Mouse (Mus musculus): ENCODE results near the gene Nxn. TPM values are rescaled to one million over a fixed set of nuclear protein-coding genes. Genes with fewer than 3 reads are reported as not detected.

Gene Nxn
- polyA plus RNA-seq, 1 experiment from 2014 or later, result 32.2 TPM

- Histone ChIP-seq H3K4me2 (peak overlapping the region; percentile 95), H3K4me1 (replicated peaks) (peaks cover 17% of the 10 kb centered on the region), H3K36me3 (peaks cover 44% of the 10 kb centered on the region), H3K4me3 (peak overlapping the region; percentile 82), H3K9me3 (replicated peaks) (no peaks in the 10 kb centered on the region), H3K27me3 (replicated peaks) (no peaks in the 10 kb centered on the region), H3K9ac (peak overlapping the region; percentile 90), H3K27ac (ENCODE audit: poor library complexity, severe bottlenecking) (peak overlapping the region; percentile 52)
- ATAC-seq (ENCODE audit: insufficient number of reproducible peaks, low FRiP score), result peak; percentile 54; the same call in 1 of the 2 replicates
- WGBS, result 2% methylated on average over 34 of the region's 34 CpGs
These were observed 155.0 kb downstream of the Nxn start for GRCm38 (mm10) chr11:76243811-76244546.

- peaks cover 43% of the 10 kb centered on the region for H3K36me3 ChIP-seq
- H3K4me2 ChIP-seq, result peak within 1 kb of the TSS; percentile 95
- H3K4me3 ChIP-seq, result peak within 1 kb of the TSS; percentile 82
- H3K4me1 ChIP-seq (replicated peaks), result peaks cover 17% of the 10 kb centered on the region
- ATAC-seq (ENCODE audit: insufficient number of reproducible peaks, low FRiP score), result peak; percentile 87
- peak within 1 kb of the TSS; percentile 71 for H3K27ac ChIP-seq (ENCODE audit: poor library complexity, severe bottlenecking)
- peak within 1 kb of the TSS; percentile 90 for H3K9ac ChIP-seq
- no peaks in the 10 kb centered on the region for H3K9me3 ChIP-seq (replicated peaks)
- under 1% methylated on average over 61 of the region's 61 CpGs for WGBS
- H3K27me3 ChIP-seq (replicated peaks), result no peaks in the 10 kb centered on the region
These were observed 155.8 kb downstream of the Nxn start, which contains the start of the genes Mrm3 and Glod4 for GRCm38 (mm10) chr11:76242901-76243810. Gene Mrm3 (plus strand): TSS chr11:76243715. Gene Glod4 (minus strand): TSS chr11:76243725.

- Histone ChIP-seq H3K27ac (ENCODE audit: poor library complexity, severe bottlenecking) (no peak overlapping the region), H3K27me3 (replicated peaks) (no peaks in the 10 kb centered on the region), H3K9ac (no peak overlapping the region), H3K9me3 (replicated peaks) (no peaks in the 10 kb centered on the region), H3K36me3 (peaks cover 53% of the 10 kb centered on the region), H3K4me3 (no peak overlapping the region), H3K4me1 (replicated peaks) (peaks cover 12% of the 10 kb centered on the region), H3K4me2 (no peak overlapping the region)
- 92% methylated on average over 2 of the region's 2 CpGs for WGBS
- ATAC-seq (ENCODE audit: insufficient number of reproducible peaks, low FRiP score), result no peak
These were observed 159.2 kb downstream of the Nxn start for GRCm38 (mm10) chr11:76239750-76240149.

DNA sequence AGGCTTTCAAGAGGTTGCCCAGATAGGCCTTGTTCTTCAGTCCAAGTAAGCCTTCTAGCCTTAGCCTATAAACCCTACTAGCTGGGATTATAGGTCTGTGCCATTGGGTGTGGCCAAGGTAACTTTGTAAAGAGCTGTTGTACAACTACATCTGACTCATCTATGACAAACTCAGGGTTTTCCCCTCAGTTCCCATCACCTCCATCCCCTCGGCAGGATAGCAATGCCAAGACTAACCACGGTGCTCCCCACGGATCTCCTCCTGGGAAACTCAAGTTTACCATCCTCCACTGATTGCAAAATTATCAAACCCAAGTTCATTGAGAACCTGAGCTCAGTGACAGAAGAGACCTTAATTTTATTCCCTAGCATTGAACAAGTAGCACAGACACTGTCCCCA, 162.8 kb downstream of the Nxn start:
- H3K4me3 ChIP-seq, result no peak overlapping the region
- H3K9me3 ChIP-seq (replicated peaks), result no peaks in the 10 kb centered on the region
- no peaks in the 10 kb centered on the region for H3K4me1 ChIP-seq (replicated peaks)
- H3K27me3 ChIP-seq (replicated peaks), result no peaks in the 10 kb centered on the region
- H3K27ac ChIP-seq (ENCODE audit: poor library complexity, severe bottlenecking), result no peak overlapping the region
- no peak overlapping the region for H3K9ac ChIP-seq
- WGBS, result 88% methylated on average over 3 of the region's 3 CpGs
- no peak for ATAC-seq (ENCODE audit: insufficient number of reproducible peaks, low FRiP score)
- H3K36me3 ChIP-seq, result peaks cover 79% of the 10 kb centered on the region
- no peak overlapping the region for H3K4me2 ChIP-seq

DNA sequence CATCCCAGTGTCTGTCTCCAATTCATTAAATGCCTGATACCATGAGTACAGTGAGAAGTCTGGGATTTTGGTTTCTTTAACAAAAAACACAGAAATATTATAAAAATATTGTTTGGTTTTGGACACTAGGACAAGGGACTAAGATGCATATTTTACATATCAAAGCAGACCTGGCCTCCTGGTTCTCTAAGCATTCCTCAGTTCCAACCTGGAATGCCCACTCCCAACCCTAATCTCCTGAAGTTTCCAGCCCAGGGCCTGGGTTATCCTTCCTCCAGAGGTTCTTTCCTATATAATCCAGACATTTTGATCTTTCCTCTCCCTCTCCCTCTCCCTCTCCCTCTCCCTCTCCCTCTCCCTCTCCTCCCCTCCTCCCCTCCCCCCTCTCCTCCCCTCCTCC, 173.9 kb downstream of the Nxn start:
- Histone ChIP-seq H3K9ac (no peak overlapping the region), H3K36me3 (peaks cover 51% of the 10 kb centered on the region), H3K27ac (ENCODE audit: poor library complexity, severe bottlenecking) (no peak overlapping the region), H3K4me1 (replicated peaks) (0 out of 2 replicates have a peak, but pooled peaks cover 2% of the 10 kb centered on the region), H3K4me3 (no peak overlapping the region), H3K9me3 (replicated peaks) (no peaks in the 10 kb centered on the region), H3K27me3 (replicated peaks) (no peaks in the 10 kb centered on the region), H3K4me2 (no peak overlapping the region)
- no peak for ATAC-seq (ENCODE audit: insufficient number of reproducible peaks, low FRiP score)

GRCm38 (mm10) chr11:76224631-76225030, 174.3 kb downstream of the Nxn start:
- ATAC-seq (ENCODE audit: insufficient number of reproducible peaks, low FRiP score), result no peak

GRCm38 (mm10) chr11:76217390-76217800, 181.5 kb downstream of the Nxn start, which contains the start of the genes Dbil5 and Gemin4:
Gene Dbil5 (plus strand): TSS chr11:76217608.
Gene Gemin4 (minus strand): TSS chr11:76217664.
- no peaks in the 10 kb centered on the region for H3K9me3 ChIP-seq (replicated peaks)
- peaks cover 41% of the 10 kb centered on the region for H3K36me3 ChIP-seq
- H3K4me1 ChIP-seq (replicated peaks), result peaks cover 7% of the 10 kb centered on the region; the same call in 1 of the 2 replicates
- peak within 1 kb of the TSS; percentile 95 for H3K9ac ChIP-seq
- peak within 1 kb of the TSS; percentile 85 for H3K27ac ChIP-seq (ENCODE audit: poor library complexity, severe bottlenecking)
- 0% methylated on average over 35 of the region's 35 CpGs for WGBS
- H3K4me2 ChIP-seq, result peak within 1 kb of the TSS; percentile 81
- H3K27me3 ChIP-seq (replicated peaks), result no peaks in the 10 kb centered on the region
- H3K4me3 ChIP-seq, result peak within 1 kb of the TSS; percentile 89
- peak; percentile 97 for ATAC-seq (ENCODE audit: insufficient number of reproducible peaks, low FRiP score)

More at GRCm38 (mm10) chr11:76224631-76225030, 174.3 kb downstream of the Nxn start:
- Histone ChIP-seq H3K36me3 (peaks cover 54% of the 10 kb centered on the region), H3K4me2 (no peak overlapping the region), H3K27me3 (replicated peaks) (no peaks in the 10 kb centered on the region), H3K4me1 (replicated peaks) (0 out of 2 replicates have a peak, but pooled peaks cover 2% of the 10 kb centered on the region), H3K4me3 (no peak overlapping the region), H3K9me3 (replicated peaks) (no peaks in the 10 kb centered on the region), H3K9ac (no peak overlapping the region), H3K27ac (ENCODE audit: poor library complexity, severe bottlenecking) (no peak overlapping the region)
- WGBS, result 82% methylated on average over 5 of the region's 5 CpGs

GRCm38 (mm10) chr11:76216681-76217389, 182.1 kb downstream of the Nxn start:
- peaks cover 5% of the 10 kb centered on the region; the same call in 1 of the 2 replicates for H3K4me1 ChIP-seq (replicated peaks)
- ATAC-seq (ENCODE audit: insufficient number of reproducible peaks, low FRiP score), result peak; percentile 67
- WGBS, result 4% methylated on average over 33 of the region's 33 CpGs
- peak overlapping the region; percentile 81 for H3K4me2 ChIP-seq
- peak overlapping the region; percentile 89 for H3K4me3 ChIP-seq
- H3K27ac ChIP-seq (ENCODE audit: poor library complexity, severe bottlenecking), result peak overlapping the region; percentile 85
- no peaks in the 10 kb centered on the region for H3K9me3 ChIP-seq (replicated peaks)
- peak overlapping the region; percentile 95 for H3K9ac ChIP-seq
- H3K36me3 ChIP-seq, result peaks cover 42% of the 10 kb centered on the region
- H3K27me3 ChIP-seq (replicated peaks), result no peaks in the 10 kb centered on the region

DNA sequence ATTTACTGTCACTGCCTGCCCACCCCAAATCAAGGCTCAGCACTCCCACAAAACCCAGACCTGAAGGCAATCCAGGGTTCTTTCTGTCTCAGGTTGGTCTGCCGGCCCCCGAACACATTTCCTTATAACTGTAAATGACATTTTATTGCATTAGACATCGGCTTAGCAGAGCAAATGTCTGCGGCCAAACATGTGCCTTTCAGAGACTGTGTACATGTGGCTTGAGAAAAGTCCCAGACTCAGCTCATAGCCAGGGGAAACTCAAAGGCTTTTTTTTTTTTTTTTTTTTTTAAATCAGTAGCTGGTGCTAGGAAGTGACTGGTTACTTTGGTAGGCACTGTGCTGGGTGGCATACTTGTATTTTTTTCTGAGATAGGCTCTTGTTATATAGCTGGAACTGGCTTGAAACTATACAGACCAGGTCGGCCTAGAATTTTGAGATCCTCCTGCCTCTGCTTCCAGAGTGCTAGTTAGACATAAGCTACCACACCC, 182.8 kb downstream of the Nxn start:
- Histone ChIP-seq H3K4me3 (peak overlapping the region; percentile 89), H3K27me3 (replicated peaks) (no peaks in the 10 kb centered on the region), H3K4me2 (peak overlapping the region; percentile 81), H3K9me3 (replicated peaks) (no peaks in the 10 kb centered on the region), H3K36me3 (peaks cover 42% of the 10 kb centered on the region), H3K9ac (peak overlapping the region; percentile 95; the same call in 1 of the 2 replicates), H3K27ac (ENCODE audit: poor library complexity, severe bottlenecking) (0 out of 2 replicates have a peak overlapping the region, but pooled peaks have one; percentile 85), H3K4me1 (replicated peaks) (peaks cover 5% of the 10 kb centered on the region; the same call in 1 of the 2 replicates)
- ATAC-seq (ENCODE audit: insufficient number of reproducible peaks, low FRiP score), result no peak
- WGBS, result 92% methylated on average over 5 of the region's 5 CpGs

GRCm38 (mm10) chr11:76215011-76215410, 183.9 kb downstream of the Nxn start:
- WGBS, result 94% methylated on average over 2 of the region's 2 CpGs
- H3K36me3 ChIP-seq, result peaks cover 46% of the 10 kb centered on the region
- H3K4me2 ChIP-seq, result no peak overlapping the region
- peaks cover 8% of the 10 kb centered on the region for H3K4me1 ChIP-seq (replicated peaks)
- H3K9me3 ChIP-seq (replicated peaks), result no peaks in the 10 kb centered on the region
- ATAC-seq (ENCODE audit: insufficient number of reproducible peaks, low FRiP score), result no peak
- no peaks in the 10 kb centered on the region for H3K27me3 ChIP-seq (replicated peaks)
- H3K4me3 ChIP-seq, result no peak overlapping the region
- H3K27ac ChIP-seq (ENCODE audit: poor library complexity, severe bottlenecking), result no peak overlapping the region
- no peak overlapping the region for H3K9ac ChIP-seq
